Mouse (Mus musculus): ENCODE measurements around the gene Aldh2. TPM values are rescaled to one million over a fixed set of nuclear protein-coding genes. Genes with fewer than 3 reads are reported as not detected.

The Aldh2 gene
- polyA plus RNA-seq, 1 experiment from 2014 or later = 71.2 TPM

GRCm38 (mm10) chr5:121574145-121574544 lies 19.5 kb downstream of the Aldh2 start:
- 90% methylated on average over 13 of the region's 13 CpGs for WGBS
- DNase-seq (ENCODE audit: low spot score) (no peak), ATAC-seq (ENCODE audit: insufficient read depth, low FRiP score, low TSS enrichment) (no peak)
- Histone ChIP-seq H3K4me3 (ENCODE audit: low read depth, low read length) (no peak overlapping the region), H3K4me2 (ENCODE audit: low read depth) (no peak overlapping the region), H3K36me3 (ENCODE audit: control insufficient read depth, insufficient read depth, low read length) (no peaks in the 10 kb centered on the region; the same call in 1 of the 2 replicates), H3K27me3 (ENCODE audit: control insufficient read depth, insufficient read depth, low read length) (no peaks in the 10 kb centered on the region), H3K9me3 (ENCODE audit: control insufficient read depth, low read length) (no peaks in the 10 kb centered on the region), H3K4me1 (ENCODE audit: control insufficient read depth, insufficient read depth, low read length) (no peaks in the 10 kb centered on the region), H3K9ac (ENCODE audit: low read length) (no peak overlapping the region), H3K27ac (ENCODE audit: low read depth, low read length) (no peak overlapping the region)

- Histone ChIP-seq H3K27me3 (ENCODE audit: control insufficient read depth, insufficient read depth, low read length) (no peaks in the 10 kb centered on the region), H3K27ac (ENCODE audit: low read depth, low read length) (no peak overlapping the region), H3K9me3 (ENCODE audit: control insufficient read depth, low read length) (no peaks in the 10 kb centered on the region), H3K4me1 (ENCODE audit: control insufficient read depth, insufficient read depth, low read length) (no peaks in the 10 kb centered on the region), H3K9ac (ENCODE audit: low read length) (no peak overlapping the region), H3K4me3 (ENCODE audit: low read depth, low read length) (no peak overlapping the region), H3K36me3 (ENCODE audit: control insufficient read depth, insufficient read depth, low read length) (no peaks in the 10 kb centered on the region; the same call in 1 of the 2 replicates), H3K4me2 (ENCODE audit: low read depth) (no peak overlapping the region)
- ATAC-seq (ENCODE audit: insufficient read depth, low FRiP score, low TSS enrichment) (no peak), DNase-seq (ENCODE audit: low spot score) (no peak)
- 79% methylated on average over 1 of the region's 1 CpGs for WGBS
Observed at GRCm38 (mm10) chr5:121570787-121571186, 22.8 kb downstream of the Aldh2 start.

GRCm38 (mm10) chr5:121569881-121570420 lies 23.7 kb downstream of the Aldh2 start:
- H3K27ac ChIP-seq (ENCODE audit: low read depth, low read length) = no peak overlapping the region
- ATAC-seq (ENCODE audit: insufficient read depth, low FRiP score, low TSS enrichment) = no peak
- no peak overlapping the region for H3K4me2 ChIP-seq (ENCODE audit: low read depth)
- H3K9ac ChIP-seq (ENCODE audit: low read length) = no peak overlapping the region
- no peaks in the 10 kb centered on the region for H3K4me1 ChIP-seq (ENCODE audit: control insufficient read depth, insufficient read depth, low read length)
- H3K4me3 ChIP-seq (ENCODE audit: low read depth, low read length) = no peak overlapping the region
- 82% methylated on average over 9 of the region's 9 CpGs for WGBS
- no peak for DNase-seq (ENCODE audit: low spot score)
- H3K36me3 ChIP-seq (ENCODE audit: control insufficient read depth, insufficient read depth, low read length) = no peaks in the 10 kb centered on the region; the same call in 1 of the 2 replicates
- no peaks in the 10 kb centered on the region for H3K9me3 ChIP-seq (ENCODE audit: control insufficient read depth, low read length)
- H3K27me3 ChIP-seq (ENCODE audit: control insufficient read depth, insufficient read depth, low read length) = no peaks in the 10 kb centered on the region

- no peak overlapping the region for H3K27ac ChIP-seq (ENCODE audit: low read depth, low read length)
- H3K4me3 ChIP-seq (ENCODE audit: low read depth, low read length) = no peak overlapping the region
- no peak overlapping the region for H3K4me2 ChIP-seq (ENCODE audit: low read depth)
- H3K9me3 ChIP-seq (ENCODE audit: control insufficient read depth, low read length) = no peaks in the 10 kb centered on the region
- H3K9ac ChIP-seq (ENCODE audit: low read length) = no peak overlapping the region
- no peaks in the 10 kb centered on the region; the same call in 1 of the 2 replicates for H3K36me3 ChIP-seq (ENCODE audit: control insufficient read depth, insufficient read depth, low read length)
- no peaks in the 10 kb centered on the region for H3K27me3 ChIP-seq (ENCODE audit: control insufficient read depth, insufficient read depth, low read length)
- DNase-seq (ENCODE audit: low spot score) (no peak), ATAC-seq (ENCODE audit: insufficient read depth, low FRiP score, low TSS enrichment) (no peak)
- 93% methylated on average over 16 of the region's 16 CpGs for WGBS
- no peaks in the 10 kb centered on the region for H3K4me1 ChIP-seq (ENCODE audit: control insufficient read depth, insufficient read depth, low read length)
Observed at GRCm38 (mm10) chr5:121566035-121566681, 27.5 kb downstream of the Aldh2 start.

- H3K27ac ChIP-seq (ENCODE audit: low read depth, low read length) = no peak overlapping the region
Observed at GRCm38 (mm10) chr5:121564468-121564895, 29.1 kb downstream of the Aldh2 start.

GRCm38 (mm10) chr5:121562436-121562835 lies 31.2 kb downstream of the Aldh2 start:
- H3K4me2 ChIP-seq (ENCODE audit: low read depth) = no peak overlapping the region
- ATAC-seq (ENCODE audit: insufficient read depth, low FRiP score, low TSS enrichment) (no peak), DNase-seq (ENCODE audit: low spot score) (no peak)
- H3K9me3 ChIP-seq (ENCODE audit: control insufficient read depth, low read length) = no peaks in the 10 kb centered on the region
- no peaks in the 10 kb centered on the region for H3K27me3 ChIP-seq (ENCODE audit: control insufficient read depth, insufficient read depth, low read length)
- 88% methylated on average over 3 of the region's 3 CpGs for WGBS
- H3K27ac ChIP-seq (ENCODE audit: low read depth, low read length) = no peak overlapping the region
- H3K4me1 ChIP-seq (ENCODE audit: control insufficient read depth, insufficient read depth, low read length) = no peaks in the 10 kb centered on the region
- no peaks in the 10 kb centered on the region for H3K36me3 ChIP-seq (ENCODE audit: control insufficient read depth, insufficient read depth, low read length)
- H3K9ac ChIP-seq (ENCODE audit: low read length) = no peak overlapping the region
- H3K4me3 ChIP-seq (ENCODE audit: low read depth, low read length) = no peak overlapping the region

More at GRCm38 (mm10) chr5:121564468-121564895, 29.1 kb downstream of the Aldh2 start:
- Histone ChIP-seq H3K4me3 (ENCODE audit: low read depth, low read length) (no peak overlapping the region), H3K27me3 (ENCODE audit: control insufficient read depth, insufficient read depth, low read length) (no peaks in the 10 kb centered on the region), H3K36me3 (ENCODE audit: control insufficient read depth, insufficient read depth, low read length) (no peaks in the 10 kb centered on the region), H3K4me1 (ENCODE audit: control insufficient read depth, insufficient read depth, low read length) (no peaks in the 10 kb centered on the region), H3K9ac (ENCODE audit: low read length) (no peak overlapping the region; the same call in 1 of the 2 replicates), H3K4me2 (ENCODE audit: low read depth) (0 out of 2 replicates have a peak overlapping the region, but pooled peaks have one; percentile 4), H3K9me3 (ENCODE audit: control insufficient read depth, low read length) (no peaks in the 10 kb centered on the region)
- DNase-seq (ENCODE audit: low spot score) (peak; percentile 91), ATAC-seq (ENCODE audit: insufficient read depth, low FRiP score, low TSS enrichment) (no peak)
- WGBS = 17% methylated on average over 11 of the region's 11 CpGs

- no peak overlapping the region for H3K27ac ChIP-seq (ENCODE audit: low read depth, low read length)
- H3K4me2 ChIP-seq (ENCODE audit: low read depth) = no peak overlapping the region
- DNase-seq (ENCODE audit: low spot score) (no peak), ATAC-seq (ENCODE audit: insufficient read depth, low FRiP score, low TSS enrichment) (no peak)
- no peak overlapping the region for H3K9ac ChIP-seq (ENCODE audit: low read length)
- no peak overlapping the region for H3K4me3 ChIP-seq (ENCODE audit: low read depth, low read length)
- no peaks in the 10 kb centered on the region for H3K27me3 ChIP-seq (ENCODE audit: control insufficient read depth, insufficient read depth, low read length)
- H3K4me1 ChIP-seq (ENCODE audit: control insufficient read depth, insufficient read depth, low read length) = peaks cover 6% of the 10 kb centered on the region
- H3K9me3 ChIP-seq (ENCODE audit: control insufficient read depth, low read length) = no peaks in the 10 kb centered on the region
- 82% methylated on average over 7 of the region's 7 CpGs for WGBS
- no peaks in the 10 kb centered on the region for H3K36me3 ChIP-seq (ENCODE audit: control insufficient read depth, insufficient read depth, low read length)
Observed at GRCm38 (mm10) chr5:121549196-121549595, 44.4 kb downstream of the Aldh2 start.

GRCm38 (mm10) chr5:121547084-121547483 lies 46.5 kb downstream of the Aldh2 start:
- Histone ChIP-seq H3K36me3 (ENCODE audit: control insufficient read depth, insufficient read depth, low read length) (no peaks in the 10 kb centered on the region), H3K9me3 (ENCODE audit: control insufficient read depth, low read length) (no peaks in the 10 kb centered on the region), H3K4me1 (ENCODE audit: control insufficient read depth, insufficient read depth, low read length) (peaks cover 7% of the 10 kb centered on the region), H3K4me3 (ENCODE audit: low read depth, low read length) (no peak overlapping the region), H3K27me3 (ENCODE audit: control insufficient read depth, insufficient read depth, low read length) (no peaks in the 10 kb centered on the region), H3K4me2 (ENCODE audit: low read depth) (no peak overlapping the region), H3K27ac (ENCODE audit: low read depth, low read length) (no peak overlapping the region), H3K9ac (ENCODE audit: low read length) (no peak overlapping the region)
- ATAC-seq (ENCODE audit: insufficient read depth, low FRiP score, low TSS enrichment) (no peak), DNase-seq (ENCODE audit: low spot score) (no peak)
- WGBS = 91% methylated on average over 3 of the region's 3 CpGs

GRCm38 (mm10) chr5:121546530-121546895 lies 47.1 kb downstream of the Aldh2 start:
- WGBS = 46% methylated on average over 6 of the region's 6 CpGs
- H3K27ac ChIP-seq (ENCODE audit: low read depth, low read length) = no peak overlapping the region
- ATAC-seq (ENCODE audit: insufficient read depth, low FRiP score, low TSS enrichment) = no peak

More at GRCm38 (mm10) chr5:121546530-121546895, 47.1 kb downstream of the Aldh2 start:
- no peaks in the 10 kb centered on the region for H3K27me3 ChIP-seq (ENCODE audit: control insufficient read depth, insufficient read depth, low read length)
- peak overlapping the region; percentile 39 for H3K4me2 ChIP-seq (ENCODE audit: low read depth)
- peak overlapping the region; percentile 81 for H3K4me3 ChIP-seq (ENCODE audit: low read depth, low read length)
- H3K9ac ChIP-seq (ENCODE audit: low read length) = peak overlapping the region; percentile 93
- no peaks in the 10 kb centered on the region for H3K9me3 ChIP-seq (ENCODE audit: control insufficient read depth, low read length)
- H3K36me3 ChIP-seq (ENCODE audit: control insufficient read depth, insufficient read depth, low read length) = no peaks in the 10 kb centered on the region
- peaks cover 7% of the 10 kb centered on the region for H3K4me1 ChIP-seq (ENCODE audit: control insufficient read depth, insufficient read depth, low read length)
- peak; percentile 60 for DNase-seq (ENCODE audit: low spot score)

Measured in neural tube, embryonic 11.5 days (tissue).